Mouse (Mus musculus) kidney, postnatal 10 days (tissue): ENCODE measurements at regions not wholly inside any gene's neighbourhood (a gene's known extent, or its start where the extent isn't known, plus 50 kb on each side); places are given as distances from the start of the nearest gene placed in this dataset.
"Not testable (repeated sequence)": the region's sequence is repeated elsewhere in the genome, so short reads cannot be mapped to it uniquely, and the experiment has no call there.

Experiments
- DNase-seq: peaks from one replicate; pipeline ENCODE4 v3.0.0; 2021; ENCODE audit warnings: mixed read lengths

DNA sequence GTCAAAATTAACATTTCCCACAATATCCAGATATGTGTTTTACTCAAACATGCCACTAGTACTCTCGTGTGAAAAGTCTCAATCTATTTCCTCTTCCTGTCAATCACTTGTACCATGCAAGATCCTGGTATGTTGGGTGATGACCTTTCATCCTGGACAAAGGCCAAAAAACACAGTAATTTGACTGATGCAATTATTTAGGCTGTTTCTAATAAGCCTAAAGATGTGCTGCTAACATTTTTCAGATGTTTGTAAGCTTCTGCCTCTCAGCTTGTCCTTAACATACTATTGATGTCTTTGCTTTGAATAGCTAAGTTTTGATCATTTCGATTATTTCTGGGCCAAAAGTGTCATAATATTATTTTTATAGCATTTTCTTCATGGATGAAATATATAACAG lies 418.4 kb upstream of the Arrdc4 start:
- DNase-seq, result no peak

DNA sequence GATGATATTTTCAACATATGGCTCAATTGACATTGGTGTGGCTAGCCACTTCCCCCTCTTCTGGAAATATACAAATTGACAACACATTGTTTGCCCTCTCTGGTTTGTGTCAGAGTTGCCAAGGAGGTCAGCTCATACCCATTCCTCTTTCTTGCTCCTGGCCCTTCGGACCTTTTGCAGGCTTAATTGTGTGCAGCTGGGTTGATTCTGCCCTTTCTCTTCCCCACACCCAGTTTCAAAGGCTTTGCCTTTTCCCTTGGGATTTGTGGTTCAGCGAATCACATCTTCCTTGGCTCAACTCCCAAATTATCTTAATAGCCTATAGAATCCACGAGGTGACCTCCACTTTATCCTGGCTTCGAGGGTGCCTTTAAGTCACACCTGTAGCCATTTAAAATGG lies 412.9 kb upstream of the Arrdc4 start:
- DNase-seq, result no peak

DNA sequence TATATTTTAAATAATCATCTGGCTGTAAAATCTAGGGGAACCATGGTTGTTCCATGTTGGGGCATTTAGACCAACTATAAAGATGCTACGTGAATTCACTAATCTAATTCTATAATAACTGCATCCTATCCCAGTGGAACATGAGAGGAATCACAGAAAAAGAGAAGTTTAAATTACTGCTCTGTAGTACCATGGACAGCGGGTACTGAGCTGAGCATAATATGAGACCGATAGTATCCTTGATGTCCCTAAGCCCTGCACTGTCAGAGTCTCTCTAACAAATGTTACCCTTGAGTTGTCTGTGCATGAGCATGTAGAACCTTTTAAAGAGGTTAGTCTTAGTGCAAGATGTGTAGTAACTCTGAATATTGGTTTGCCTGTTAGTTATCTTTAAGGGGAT lies 393.3 kb upstream of the Arrdc4 start:
- peak; percentile 5 for DNase-seq

DNA sequence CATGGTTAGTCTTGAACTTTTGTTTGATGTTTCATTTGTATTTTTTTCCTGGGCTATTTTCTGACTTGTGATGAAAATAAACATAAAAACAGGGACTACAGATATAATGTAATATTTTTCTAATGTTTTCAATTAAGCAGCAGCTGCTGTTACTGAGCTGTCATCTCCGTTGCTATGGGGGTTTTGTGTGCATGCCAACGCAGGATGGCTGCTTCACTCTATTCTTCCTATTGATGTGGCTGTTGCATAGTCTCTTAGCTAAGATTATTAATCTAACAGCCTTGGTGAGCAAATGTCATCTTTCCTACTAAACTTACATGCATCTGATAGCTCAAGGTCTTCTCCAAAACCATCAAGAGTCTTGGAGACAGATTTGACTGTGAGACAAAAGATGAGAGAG lies 384.4 kb upstream of the Arrdc4 start:
- no peak for DNase-seq

DNA sequence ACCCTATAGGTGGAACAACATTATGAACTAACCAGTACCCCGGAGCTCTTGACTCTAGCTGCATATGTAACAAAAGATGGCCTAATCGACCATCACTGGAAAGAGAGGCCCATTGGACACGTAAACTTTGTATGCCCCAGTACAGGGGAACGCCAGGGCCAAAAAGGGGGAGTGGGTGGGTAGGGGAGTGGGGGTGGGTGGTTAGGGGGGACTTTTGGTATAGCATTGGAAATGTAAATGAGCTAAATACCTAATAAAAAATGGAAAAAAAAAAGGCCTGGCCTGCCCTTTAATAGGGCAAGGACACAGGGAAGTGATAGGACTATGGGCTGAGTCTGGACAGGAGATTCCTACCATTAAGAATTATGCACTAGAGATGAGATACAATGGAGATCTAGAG lies 352.7 kb upstream of the Arrdc4 start:
- DNase-seq, result not testable (repeated sequence)

DNA sequence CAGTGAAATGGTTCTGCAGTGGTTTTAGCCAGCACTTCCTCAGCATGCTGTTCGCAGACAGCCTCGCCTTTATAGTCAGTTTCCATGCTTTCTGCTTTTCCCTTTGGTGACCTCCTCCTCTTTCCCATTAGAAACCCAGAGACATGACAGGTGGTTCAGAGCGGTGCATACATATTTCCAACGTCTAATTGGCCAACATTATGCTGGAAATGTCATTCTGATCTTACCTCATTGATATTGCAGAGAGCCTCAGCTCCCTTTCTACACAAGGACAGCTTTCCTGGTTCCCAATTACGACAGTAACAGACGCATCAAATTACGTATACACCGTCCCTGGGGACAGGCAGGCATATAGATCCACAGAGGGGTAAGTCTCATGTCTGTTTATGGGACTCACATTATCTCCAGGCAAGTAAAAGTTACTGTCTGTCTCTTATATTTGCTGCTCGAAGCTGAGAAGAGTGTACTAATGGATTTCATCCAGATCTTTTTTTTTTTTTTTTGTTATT lies 348.6 kb upstream of the Arrdc4 start:
- DNase-seq, result no peak

DNA sequence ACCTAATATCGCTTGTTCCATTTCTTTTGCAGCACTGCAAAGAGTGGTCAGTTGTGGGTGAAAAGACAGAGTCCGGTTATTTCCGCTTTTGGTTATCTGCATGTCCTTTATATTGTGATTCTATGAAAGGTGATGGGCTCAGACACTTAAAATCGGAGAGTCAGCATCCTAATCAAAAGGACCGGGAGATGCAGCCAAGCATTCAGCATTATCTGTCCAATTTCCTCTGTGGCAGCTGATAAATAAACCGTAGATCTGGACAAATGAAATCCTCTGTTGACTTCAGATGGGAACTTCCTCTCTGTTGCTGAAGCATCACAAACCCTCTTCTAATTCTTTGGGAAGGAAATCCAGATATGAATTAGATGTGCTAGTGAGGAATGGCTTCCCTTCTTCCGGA lies 325.7 kb upstream of the Arrdc4 start:
- no peak for DNase-seq

DNA sequence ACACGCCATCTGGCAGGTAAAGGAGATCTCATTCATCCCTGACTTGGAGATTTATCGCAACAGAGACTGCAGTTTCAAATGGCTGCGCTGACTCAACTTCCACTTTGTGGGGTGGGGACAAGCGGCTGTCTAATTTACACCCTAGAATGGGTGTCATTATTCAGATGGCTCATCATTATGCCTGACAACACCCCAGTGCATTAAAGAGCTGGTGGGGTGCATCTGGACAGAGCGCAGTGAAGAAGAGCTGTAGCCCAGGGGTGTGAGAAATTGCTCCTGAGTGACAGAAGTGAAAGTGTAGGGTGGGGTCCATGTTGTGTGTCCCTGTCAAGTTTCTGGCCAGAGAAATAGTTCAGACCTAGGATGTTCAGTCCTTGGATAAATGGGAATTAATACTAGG lies 314.0 kb upstream of the Arrdc4 start:
- DNase-seq, result no peak

DNA sequence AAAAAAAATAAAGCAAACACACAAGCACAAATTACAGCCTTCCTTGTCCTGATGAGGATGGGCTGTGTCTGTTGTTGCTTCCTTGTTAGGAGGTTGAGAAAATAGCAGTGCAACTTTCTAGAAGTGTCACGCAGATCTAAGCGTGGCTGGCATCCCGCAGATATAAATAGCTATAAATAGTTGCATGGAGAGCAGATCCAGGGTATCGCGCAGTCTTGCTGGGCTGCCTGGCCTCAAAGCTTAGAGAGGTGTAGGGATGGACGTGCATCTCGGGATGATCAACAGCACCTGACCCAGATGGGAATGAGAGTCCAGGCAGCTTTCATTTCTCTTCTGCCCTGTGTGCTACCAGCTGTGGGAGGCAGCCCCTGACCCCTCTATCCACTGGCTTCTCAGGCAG lies 313.5 kb upstream of the Arrdc4 start:
- no peak for DNase-seq

DNA sequence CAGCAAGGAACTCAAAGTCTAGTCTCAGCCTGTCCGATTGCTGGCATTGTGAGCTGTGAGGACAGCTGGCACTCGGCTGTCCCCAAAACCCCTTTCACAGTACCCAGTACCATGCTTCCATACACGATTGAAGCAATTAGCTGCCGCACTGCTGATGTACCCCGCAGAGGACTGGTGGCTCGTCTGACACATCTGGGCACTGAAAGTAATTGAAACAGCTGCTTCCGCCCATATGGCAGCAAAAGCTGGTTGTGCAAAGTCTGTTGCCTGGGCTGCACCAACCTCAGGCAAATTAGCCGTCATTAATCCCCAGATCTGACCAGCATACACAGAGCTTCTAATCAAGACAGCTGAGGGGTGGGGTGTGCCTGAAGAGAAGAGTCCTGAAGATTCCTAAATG lies 313.1 kb upstream of the Arrdc4 start:
- no peak for DNase-seq

DNA sequence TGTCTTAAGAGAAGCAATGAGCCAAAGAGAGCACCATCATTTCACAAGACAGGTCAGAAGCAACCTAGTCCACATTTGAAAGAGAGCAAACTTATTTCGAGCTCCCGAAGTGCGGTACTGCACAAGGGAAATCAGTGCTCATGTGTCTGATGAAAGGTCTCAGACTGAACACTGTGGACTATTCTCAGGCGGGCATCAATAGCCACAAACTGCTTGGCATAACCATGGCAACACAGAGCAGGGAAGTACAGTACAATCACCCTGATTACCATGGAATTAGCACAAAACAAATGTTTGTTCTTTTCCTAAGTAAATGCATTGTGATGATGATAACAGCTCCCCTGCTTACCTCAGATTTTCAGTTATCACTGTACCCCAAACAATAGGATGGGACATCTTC lies 312.2 kb upstream of the Arrdc4 start:
- DNase-seq, result no peak

DNA sequence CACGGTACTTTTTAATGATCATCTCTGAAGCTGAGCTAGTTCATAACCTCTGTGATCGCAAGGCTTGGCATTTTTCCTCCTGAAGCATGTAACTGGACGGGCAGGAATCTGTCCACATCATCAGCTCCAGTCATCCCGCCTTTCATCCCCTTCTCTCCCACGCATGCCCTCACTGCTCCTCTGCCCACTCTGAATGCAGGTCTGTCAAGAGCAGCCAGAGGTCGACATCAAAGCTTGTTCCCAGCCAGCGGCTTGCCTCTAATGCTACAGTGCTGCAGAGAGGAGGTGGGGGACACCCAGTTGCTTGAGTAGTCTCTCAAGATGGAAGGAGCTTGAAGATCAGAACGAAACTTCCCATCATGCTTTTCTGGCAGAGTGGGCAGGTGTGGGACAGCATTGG lies 267.5 kb upstream of the Arrdc4 start:
- DNase-seq, result peak; percentile 10

DNA sequence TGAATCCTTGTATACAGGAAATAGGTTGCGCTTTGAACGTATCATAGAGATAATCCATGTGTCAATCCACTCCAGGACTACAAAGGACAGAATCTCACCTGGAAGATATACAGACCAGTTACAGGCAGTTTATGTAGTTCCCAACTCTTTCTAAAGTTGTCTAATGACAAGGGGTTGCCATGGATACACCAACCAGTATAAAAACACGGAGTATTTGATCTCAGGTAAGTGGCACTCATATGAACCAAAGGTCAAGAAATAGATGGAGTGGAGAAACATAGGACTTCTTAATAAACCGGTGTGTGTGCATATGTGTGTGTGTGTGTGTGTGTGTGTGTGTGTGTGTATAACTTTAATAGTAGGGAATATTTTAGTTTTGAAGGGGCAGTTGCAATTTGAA lies 266.0 kb upstream of the Arrdc4 start:
- DNase-seq, result no peak

DNA sequence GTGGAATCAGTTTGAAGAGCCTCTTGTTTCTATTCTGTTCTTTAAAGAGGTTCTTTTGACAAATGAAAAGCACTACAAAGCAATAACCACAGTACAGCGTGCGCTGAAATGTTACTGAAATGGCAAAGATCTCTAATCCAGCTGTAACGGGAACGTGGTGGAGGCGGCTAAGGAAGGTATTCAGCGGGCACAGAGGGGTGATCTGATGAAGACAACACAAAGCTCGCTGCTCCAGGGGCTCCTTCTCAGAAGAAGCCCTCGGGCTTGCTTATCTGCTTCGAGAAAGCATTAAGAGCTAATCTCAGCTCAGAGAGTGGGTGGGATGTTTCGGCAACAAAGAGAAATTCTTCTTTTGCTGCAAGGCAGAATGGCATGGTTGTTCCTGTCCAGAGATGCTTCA lies 258.2 kb upstream of the Arrdc4 start:
- DNase-seq, result no peak

DNA sequence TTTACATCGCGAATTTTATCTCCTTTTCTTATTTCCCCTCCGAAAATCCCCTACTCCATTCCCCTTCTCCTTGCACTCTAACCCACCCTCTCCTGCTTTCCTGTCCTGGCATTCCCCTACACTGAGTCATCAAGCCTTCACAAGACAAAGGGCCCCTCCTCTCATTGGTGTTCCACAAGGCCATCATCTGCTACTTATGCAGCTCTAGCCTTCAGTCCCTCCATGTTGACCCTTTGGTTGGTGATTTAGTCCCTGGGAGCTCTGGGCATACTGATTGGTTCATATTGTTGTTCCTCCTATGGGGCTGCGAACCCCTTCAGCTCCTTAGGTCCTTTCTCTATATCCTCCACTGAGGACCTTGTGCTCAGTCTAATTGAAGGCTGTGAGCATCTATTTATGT lies 239.0 kb upstream of the Arrdc4 start:
- DNase-seq, result no peak

DNA sequence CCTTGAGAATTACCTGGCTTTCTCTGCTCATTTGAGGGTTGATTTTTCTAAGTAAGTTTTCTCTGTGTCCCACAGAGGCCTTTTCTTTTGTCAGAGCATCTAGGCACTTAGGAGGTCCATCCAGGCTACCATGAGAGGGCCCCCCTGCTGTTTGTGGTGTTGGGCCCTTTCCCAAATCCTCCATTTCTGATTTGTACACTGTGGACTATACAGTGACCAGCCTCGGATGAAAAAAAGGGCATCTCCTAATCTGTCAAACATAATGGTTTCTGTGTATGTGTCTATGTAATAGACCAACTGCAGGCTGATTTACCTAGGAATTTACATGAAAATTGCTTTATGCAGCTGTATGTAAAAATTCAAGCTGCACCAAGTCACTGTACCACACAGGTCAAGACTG lies 234.9 kb upstream of the Arrdc4 start:
- no peak for DNase-seq

DNA sequence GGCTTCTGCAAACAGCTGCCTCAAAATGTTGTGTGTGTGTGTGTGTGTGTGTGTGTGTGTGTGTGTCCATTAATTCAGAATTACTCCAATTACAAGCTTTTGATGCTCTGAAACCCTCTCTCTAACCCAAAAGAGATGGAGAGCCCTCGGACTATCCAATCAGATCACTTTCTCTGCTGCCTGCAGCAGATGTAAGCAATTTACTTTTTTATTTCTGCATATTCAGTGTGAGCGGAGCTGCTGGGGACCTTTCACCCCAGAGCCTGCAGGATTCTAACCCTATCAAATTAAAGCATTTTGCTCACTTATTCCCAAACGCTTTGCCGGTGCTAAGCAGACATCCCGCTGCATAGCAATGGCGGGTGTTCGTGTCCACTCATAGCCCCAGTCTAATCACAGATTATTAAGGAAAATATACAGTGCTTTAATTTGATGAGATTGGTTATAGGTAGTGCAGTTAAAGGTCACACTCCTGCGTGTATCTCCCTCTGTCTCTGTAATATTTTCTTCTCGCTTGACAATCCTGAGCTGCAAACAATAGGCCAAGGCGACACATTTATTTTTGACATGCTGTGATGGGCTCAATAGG lies 234.0 kb upstream of the Arrdc4 start:
- DNase-seq, result no peak

DNA sequence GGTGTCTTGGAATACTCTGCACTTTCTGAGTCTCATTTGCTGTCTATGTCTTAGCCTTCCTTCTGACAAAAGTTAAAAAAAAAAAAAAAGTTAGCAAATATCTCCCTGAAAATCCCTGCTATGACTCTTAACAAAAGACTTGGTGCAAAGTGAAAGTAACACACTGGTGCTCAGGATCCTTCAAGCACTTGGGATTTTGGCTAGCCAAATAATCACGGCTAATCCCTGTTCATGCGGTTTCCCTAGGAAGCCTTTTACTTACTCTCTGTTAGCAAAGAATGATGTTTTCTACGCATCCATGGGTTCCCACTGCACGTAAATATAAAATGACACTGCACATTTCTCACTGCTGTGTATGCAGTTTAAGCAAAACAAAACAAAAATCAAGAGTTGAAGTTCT lies 229.5 kb upstream of the Arrdc4 start:
- DNase-seq, result no peak

DNA sequence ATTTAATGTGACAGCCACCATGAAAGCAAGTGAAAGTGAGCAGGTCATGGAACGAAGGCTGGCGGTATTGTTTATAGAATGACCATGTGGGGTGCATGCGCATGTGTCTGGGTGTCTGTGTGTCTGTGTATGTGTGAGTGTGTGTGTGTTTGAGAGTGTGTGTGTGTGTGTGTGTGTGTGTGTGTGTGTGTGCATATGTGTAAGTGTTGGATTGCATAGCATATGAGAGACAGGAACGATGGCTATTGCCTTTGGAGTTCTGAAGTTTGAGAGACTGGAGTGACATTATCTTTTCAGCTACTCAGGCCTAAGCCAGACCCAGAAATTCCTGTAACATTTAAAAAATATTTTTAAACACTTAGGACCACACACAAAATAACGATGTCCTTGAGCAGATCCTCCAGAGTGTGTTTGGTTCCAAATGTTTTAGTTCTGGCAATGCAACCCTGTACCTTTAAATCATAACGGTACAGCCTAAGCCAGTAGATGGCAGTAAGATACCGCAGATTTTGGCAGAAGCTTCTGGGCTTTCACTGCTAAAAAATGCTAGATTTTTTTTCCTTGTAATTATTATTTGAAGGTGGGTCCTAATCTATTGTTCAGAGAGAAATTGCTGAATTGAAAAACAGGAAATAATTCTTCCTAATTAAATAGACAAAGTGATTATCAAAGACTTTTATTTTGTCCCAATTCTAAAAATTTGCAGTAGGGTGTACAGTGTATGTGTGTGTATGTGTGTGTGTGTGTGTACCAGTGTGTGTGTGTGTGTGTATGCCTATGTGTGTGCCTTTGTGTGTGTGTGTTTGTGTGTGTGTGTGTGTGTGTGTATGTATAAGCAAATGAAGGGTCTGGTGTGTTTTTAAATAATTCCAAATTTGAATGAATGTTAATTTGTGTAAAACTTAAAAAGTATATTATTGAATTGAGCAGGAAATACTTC lies 228.0 kb upstream of the Arrdc4 start:
- DNase-seq, result peak; percentile 72

DNA sequence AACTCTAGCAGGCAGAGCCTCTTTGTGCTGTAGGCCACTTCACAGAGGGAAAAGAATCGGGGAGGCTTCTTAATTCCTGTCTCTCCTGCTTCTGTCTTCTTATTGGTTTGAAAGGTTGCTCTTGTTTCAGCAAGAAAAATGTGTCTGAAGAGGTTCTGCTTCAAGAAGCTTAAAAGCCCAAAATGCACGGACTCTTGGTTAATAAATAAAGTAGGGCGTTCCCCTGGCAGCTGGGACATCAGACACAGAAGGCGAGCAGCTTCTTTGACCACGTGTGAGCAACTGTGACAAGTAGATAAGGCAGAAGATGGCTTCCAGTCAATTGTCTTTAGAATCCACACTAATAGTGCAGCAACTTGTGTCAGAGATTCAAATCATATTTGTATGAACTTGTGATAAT lies 226.9 kb upstream of the Arrdc4 start:
- no peak for DNase-seq

DNA sequence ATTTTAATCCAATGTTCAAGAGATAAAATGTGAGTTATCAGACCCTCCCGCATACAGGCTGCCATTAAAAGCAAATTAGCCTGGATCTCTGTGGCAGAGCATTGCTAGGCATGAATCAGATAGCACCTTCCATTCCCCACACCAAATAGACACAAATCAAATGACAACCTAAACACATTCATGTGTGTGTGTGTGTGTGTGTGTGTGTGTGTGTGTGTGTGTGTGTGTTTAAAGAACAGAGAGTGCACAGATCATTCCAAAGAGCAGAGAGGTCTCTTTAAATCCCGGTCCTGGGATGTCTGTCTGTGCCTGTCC lies 226.5 kb upstream of the Arrdc4 start:
- no peak for DNase-seq

DNA sequence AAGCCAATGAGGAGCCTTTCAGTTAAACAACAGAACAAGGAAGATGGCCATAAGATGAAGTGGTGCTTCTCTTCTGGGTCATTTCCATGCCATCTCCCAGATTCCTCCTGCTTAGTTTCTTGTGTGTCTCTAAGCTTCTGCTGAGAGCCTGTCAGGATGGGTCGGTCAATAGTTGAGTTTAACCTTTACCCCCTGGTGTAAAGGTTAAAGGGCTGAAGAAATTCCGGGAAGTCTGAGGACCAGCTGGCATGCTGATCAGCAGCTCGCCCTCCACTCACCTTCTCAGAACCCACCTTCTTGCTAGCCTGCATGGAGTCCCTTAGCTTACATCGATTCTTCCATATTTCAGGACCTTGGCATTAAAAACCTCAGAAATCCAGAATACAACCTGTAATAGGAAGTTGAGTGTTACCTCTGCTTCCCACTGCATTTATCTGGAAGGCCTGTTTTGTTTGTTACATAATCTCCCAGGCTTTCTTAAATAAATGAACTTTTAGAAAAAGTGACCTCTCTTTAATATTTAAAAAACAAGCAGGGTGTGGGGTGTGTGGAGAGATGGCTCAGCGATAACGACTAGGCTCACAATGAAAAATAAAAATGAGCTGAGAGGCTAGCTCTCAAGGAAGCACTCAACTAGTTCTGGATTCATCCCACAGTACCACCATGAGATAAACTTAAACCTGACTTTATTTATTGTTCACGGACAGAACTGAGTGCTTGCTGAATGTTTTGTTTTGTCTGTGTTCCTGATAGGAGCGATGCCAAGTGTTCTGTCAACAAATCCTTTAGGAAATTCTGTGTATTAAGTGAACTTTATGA lies 225.9 kb upstream of the Arrdc4 start:
- DNase-seq, result no peak
